Mouse (Mus musculus) E14TG2a.4 (cell line): ENCODE results near the gene Ankmy2.

Experiments used
- H3K27me3 ChIP-seq: 2 replicates; pipeline ENCODE4 v1.6.1; 2014; ENCODE audit warnings: low read length, control low read depth; ENCODE audit not compliant: insufficient read depth
- H3K36me3 ChIP-seq: 2 replicates; pipeline ENCODE4 v1.6.1; 2014; ENCODE audit warnings: low read length, control low read depth; ENCODE audit not compliant: insufficient read depth
- H3K4me1 ChIP-seq: replicated peaks from 2 replicates; pipeline ENCODE4 v1.6.1; 2014; ENCODE audit warnings: low read depth, low read length, control low read depth
- H3K4me3 ChIP-seq: replicated peaks from 2 replicates; pipeline ENCODE4 v1.5.1; 2014; ENCODE audit warnings: mild to moderate bottlenecking, low read length
- H3K9me3 ChIP-seq: 2 replicates; pipeline ENCODE4 v1.6.1; 2014; ENCODE audit warnings: low read length, control low read depth
- CTCF ChIP-seq: conservative IDR thresholded peaks from 2 replicates; pipeline ENCODE4 v1.5.1; 2014; ENCODE audit warnings: low read length
- NANOG ChIP-seq: IDR thresholded peaks from 2 replicates; pipeline ENCODE4 v1.6.1; 2014; ENCODE audit warnings: borderline replicate concordance, low read length, mixed read lengths
- POU5F1 ChIP-seq: IDR thresholded peaks from 2 replicates; pipeline ENCODE4 v1.6.1; 2014; ENCODE audit warnings: low read length, borderline replicate concordance

Ankmy2 gene

GRCm38 (mm10) chr12:36150265-36150664 lies 6.6 kb upstream of the Ankmy2 start:
- H3K4me3 ChIP-seq: no peak overlapping the region
- no peak for TF ChIP-seq CTCF
- TF ChIP-seq POU5F1: no peak
- no peak for TF ChIP-seq NANOG
- H3K27me3 ChIP-seq: no peaks in the 10 kb centered on the region
- H3K9me3 ChIP-seq: no peaks in the 10 kb centered on the region
- H3K4me1 ChIP-seq: peaks cover 76% of the 10 kb centered on the region
- H3K36me3 ChIP-seq: peaks cover 40% of the 10 kb centered on the region

GRCm38 (mm10) chr12:36150737-36151136 lies 6.2 kb upstream of the Ankmy2 start:
- no peak for TF ChIP-seq CTCF
- TF ChIP-seq NANOG: no peak
- Histone ChIP-seq H3K9me3 (no peaks in the 10 kb centered on the region), H3K27me3 (no peaks in the 10 kb centered on the region), H3K36me3 (peaks cover 39% of the 10 kb centered on the region), H3K4me1 (peaks cover 77% of the 10 kb centered on the region), H3K4me3 (no peak overlapping the region)

DNA sequence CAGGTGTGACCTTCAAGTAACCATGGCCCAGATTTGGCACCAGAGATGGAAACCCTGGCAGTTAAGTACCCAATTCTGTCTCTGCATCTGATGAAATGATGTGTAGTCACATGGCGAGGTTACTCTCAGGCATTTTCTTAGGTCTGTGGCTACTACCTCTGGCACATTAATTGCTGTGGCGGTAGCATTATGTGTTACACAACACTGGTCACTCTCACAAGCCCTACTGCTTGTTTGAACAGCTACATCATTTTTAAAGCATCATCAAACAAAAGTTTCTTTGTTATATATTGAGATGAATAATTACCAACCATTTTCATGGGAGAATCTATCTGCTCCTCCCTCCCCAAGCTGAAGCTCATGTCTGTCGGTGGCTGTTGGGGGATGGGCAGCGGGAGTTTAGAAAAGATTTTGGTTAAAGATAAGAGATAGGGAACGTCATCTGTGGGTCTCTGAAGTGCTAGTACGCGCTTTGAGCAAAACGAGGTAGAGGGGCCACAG lies 1.7 kb upstream of the Ankmy2 start:
- H3K36me3 ChIP-seq: peaks cover 11% of the 10 kb centered on the region

DNA sequence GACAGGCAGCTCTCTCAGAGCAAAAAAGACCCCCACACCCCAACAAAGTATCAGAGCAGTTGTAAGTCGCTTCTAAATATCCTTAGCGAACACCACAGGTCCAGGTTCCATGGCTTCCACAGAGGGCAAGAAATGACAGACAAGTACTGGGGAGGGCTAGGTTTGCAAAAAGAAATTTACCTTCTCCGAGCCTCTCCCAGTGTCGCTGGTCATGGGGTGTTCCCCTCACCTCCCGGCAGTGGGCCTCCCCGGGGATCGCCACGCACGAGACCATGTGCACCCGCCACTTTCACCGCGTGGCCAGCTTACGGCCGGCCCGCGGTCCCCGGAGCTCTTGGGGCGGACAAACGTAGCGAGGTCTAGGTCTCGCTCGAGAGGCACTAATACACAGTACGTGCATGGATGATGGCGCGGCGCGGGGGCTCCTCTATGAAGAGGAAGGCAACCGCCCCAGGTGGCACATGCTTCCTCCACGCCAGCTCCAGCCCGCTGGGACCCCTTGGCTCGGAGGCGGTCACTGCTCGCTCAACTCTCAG lies 745 bp upstream of the Ankmy2 start:
- no peak for TF ChIP-seq POU5F1
- no peak for TF ChIP-seq NANOG
- no peak for TF ChIP-seq CTCF

More for the DNA sequence above, 1.7 kb upstream of the Ankmy2 start:
- no peaks in the 10 kb centered on the region for H3K27me3 ChIP-seq
- no peaks in the 10 kb centered on the region for H3K9me3 ChIP-seq
- peaks cover 64% of the 10 kb centered on the region for H3K4me1 ChIP-seq
- TF ChIP-seq POU5F1: no peak
- peak overlapping the region; percentile 99 for H3K4me3 ChIP-seq

GRCm38 (mm10) chr12:36157304-36157637 lies 357 bp downstream of the Ankmy2 start:
- no peak for TF ChIP-seq CTCF
- no peak for TF ChIP-seq NANOG
- TF ChIP-seq POU5F1: no peak
- H3K9me3 ChIP-seq: no peaks in the 10 kb centered on the region
- peak overlapping the region; percentile 99 for H3K4me3 ChIP-seq
- peaks cover 11% of the 10 kb centered on the region for H3K36me3 ChIP-seq
- H3K4me1 ChIP-seq: peaks cover 53% of the 10 kb centered on the region
- H3K27me3 ChIP-seq: no peaks in the 10 kb centered on the region

More for the DNA sequence above, 745 bp upstream of the Ankmy2 start:
- Histone ChIP-seq H3K4me3 (peak overlapping the region; percentile 99), H3K27me3 (no peaks in the 10 kb centered on the region), H3K9me3 (no peaks in the 10 kb centered on the region), H3K36me3 (peaks cover 11% of the 10 kb centered on the region), H3K4me1 (peaks cover 56% of the 10 kb centered on the region)

GRCm38 (mm10) chr12:36157638-36158308 lies 859 bp downstream of the Ankmy2 start, which contains the start of gene Bzw2:
Gene Bzw2 (minus strand): TSS chr12:36158080.
- Histone ChIP-seq H3K36me3 (peaks cover 15% of the 10 kb centered on the region), H3K4me1 (peaks cover 48% of the 10 kb centered on the region), H3K4me3 (peak within 1 kb of the TSS; percentile 99), H3K9me3 (no peaks in the 10 kb centered on the region), H3K27me3 (no peaks in the 10 kb centered on the region)
- TF ChIP-seq POU5F1 (no peak), CTCF (no peak), NANOG (no peak)

GRCm38 (mm10) chr12:36164126-36164791 lies 7.3 kb downstream of the Ankmy2 start:
- Histone ChIP-seq H3K4me3 (no peak overlapping the region), H3K9me3 (no peaks in the 10 kb centered on the region), H3K27me3 (no peaks in the 10 kb centered on the region), H3K4me1 (peaks cover 27% of the 10 kb centered on the region), H3K36me3 (peaks cover 11% of the 10 kb centered on the region)
- TF ChIP-seq CTCF: no peak
- no peak for TF ChIP-seq NANOG
- no peak for TF ChIP-seq POU5F1

DNA sequence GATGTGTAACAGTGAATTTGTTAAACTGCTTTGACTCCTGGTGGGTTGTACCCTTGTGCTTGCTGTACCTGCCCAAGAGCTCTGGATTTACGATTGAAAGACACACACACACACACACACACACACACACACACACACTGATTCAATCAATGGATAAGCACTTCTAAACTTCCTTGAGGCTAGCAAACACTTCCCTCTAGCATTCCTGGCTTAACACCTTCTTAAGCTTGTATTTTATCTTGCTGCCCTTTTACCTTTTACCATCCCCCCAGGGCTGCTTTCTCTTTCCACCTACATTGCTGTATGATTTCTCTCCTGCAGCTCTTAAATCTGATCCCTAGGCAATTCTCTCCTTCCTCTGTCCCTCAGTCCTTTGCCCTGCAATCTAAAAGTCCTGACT lies 8.4 kb downstream of the Ankmy2 start:
- H3K4me1 ChIP-seq: peaks cover 21% of the 10 kb centered on the region
- no peaks in the 10 kb centered on the region for H3K9me3 ChIP-seq
- H3K36me3 ChIP-seq: peaks cover 16% of the 10 kb centered on the region
- TF ChIP-seq POU5F1 (no peak), NANOG (no peak), CTCF (no peak)
- H3K4me3 ChIP-seq: no peak overlapping the region
- no peaks in the 10 kb centered on the region for H3K27me3 ChIP-seq
